Mouse (Mus musculus) G1E (cell line): ENCODE results near the gene Ube2h.

Experiments used
- CTCF ChIP-seq: IDR thresholded peaks from 2 replicates; pipeline ENCODE4 v1.5.1; 2012; ENCODE audit warnings: low read depth, low read length, inconsistent platforms, mixed read lengths
- GATA1 ChIP-seq: IDR thresholded peaks from 2 replicates; pipeline ENCODE4 v1.6.1; 2012; ENCODE audit warnings: borderline replicate concordance, low read length, inconsistent platforms, mixed read lengths
- POLR2AphosphoS5 ChIP-seq: IDR thresholded peaks from 2 replicates; pipeline ENCODE4 v1.6.1; 2012; ENCODE audit warnings: low read depth, low read length, inconsistent platforms; ENCODE audit not compliant: insufficient replicate concordance
- TAL1 ChIP-seq: conservative IDR thresholded peaks from 2 replicates; pipeline ENCODE4 v1.6.1; 2012; ENCODE audit warnings: low read depth, low read length, inconsistent platforms, mixed read lengths

- no peak for TF ChIP-seq CTCF
- TF ChIP-seq GATA1: no peak
- TF ChIP-seq POLR2AphosphoS5: no peak
- TF ChIP-seq TAL1: no peak
These were observed 22.0 kb downstream of the Ube2h start for GRCm38 (mm10) chr6:30282361-30282760.
